Mouse (Mus musculus): ENCODE data around the gene Nebl. TPM values are rescaled to one million over a fixed set of nuclear protein-coding genes. Genes with fewer than 3 reads are reported as not detected.

The Nebl gene
- polyA plus RNA-seq, 1 experiment from 2014 or later = 9.4 TPM

DNA sequence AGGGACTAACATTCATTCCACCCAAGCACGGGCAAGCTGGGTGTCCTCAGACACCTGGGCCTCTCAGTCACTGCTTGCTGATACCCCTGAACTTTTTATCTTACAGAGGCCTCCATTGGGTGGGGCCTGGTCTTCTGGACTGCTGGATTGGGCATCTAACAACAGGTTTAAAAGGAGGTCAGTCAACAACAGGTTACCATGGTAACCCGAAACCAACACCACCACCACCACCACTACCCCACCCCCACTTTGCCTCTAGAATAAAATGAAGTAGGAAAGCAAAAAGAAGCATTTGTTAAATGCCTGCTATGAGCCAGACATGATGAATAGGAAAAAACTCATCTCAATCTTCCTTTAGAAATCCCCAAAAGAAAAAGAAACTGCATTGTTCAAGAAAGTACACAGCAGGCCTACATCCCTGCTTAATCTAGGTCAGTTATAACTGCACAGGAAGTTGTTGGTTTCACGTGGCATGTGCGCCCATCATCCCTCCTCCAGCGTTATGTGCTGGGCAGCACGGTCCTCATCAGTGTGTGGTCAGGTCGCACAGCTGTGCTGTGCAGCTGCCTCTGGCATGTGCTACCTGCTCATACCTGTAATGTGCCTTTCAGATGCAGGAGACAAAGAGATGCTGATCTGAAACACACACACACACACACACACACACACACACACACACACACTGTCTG, 28.6 kb downstream of the Nebl start:
- no peak overlapping the region for H3K4me2 ChIP-seq (ENCODE audit: low read depth, low read length)
- H3K9me3 ChIP-seq (ENCODE audit: control insufficient read depth, low read length) = no peaks in the 10 kb centered on the region
- no peak overlapping the region for H3K27ac ChIP-seq (replicated peaks; ENCODE audit: low read depth, low read length)
- H3K9ac ChIP-seq (ENCODE audit: low read depth, low read length) = no peak overlapping the region
- no peaks in the 10 kb centered on the region for H3K36me3 ChIP-seq (ENCODE audit: control insufficient read depth, insufficient read depth, low read length)
- WGBS = 61% methylated on average over 7 of the region's 7 CpGs
- ATAC-seq (ENCODE audit: low read depth) (no peak; the same call in 1 of the 2 replicates), DNase-seq (ENCODE audit: low spot score) (no peak)
- no peak overlapping the region for H3K4me3 ChIP-seq (ENCODE audit: low read depth, low read length)
- 0 out of 2 replicates have a peak, but pooled peaks cover 8% of the 10 kb centered on the region for H3K4me1 ChIP-seq (ENCODE audit: control insufficient read depth, insufficient read depth, low read length)
- no peaks in the 10 kb centered on the region for H3K27me3 ChIP-seq (replicated peaks; ENCODE audit: control insufficient read depth, insufficient read depth, low read length)

DNA sequence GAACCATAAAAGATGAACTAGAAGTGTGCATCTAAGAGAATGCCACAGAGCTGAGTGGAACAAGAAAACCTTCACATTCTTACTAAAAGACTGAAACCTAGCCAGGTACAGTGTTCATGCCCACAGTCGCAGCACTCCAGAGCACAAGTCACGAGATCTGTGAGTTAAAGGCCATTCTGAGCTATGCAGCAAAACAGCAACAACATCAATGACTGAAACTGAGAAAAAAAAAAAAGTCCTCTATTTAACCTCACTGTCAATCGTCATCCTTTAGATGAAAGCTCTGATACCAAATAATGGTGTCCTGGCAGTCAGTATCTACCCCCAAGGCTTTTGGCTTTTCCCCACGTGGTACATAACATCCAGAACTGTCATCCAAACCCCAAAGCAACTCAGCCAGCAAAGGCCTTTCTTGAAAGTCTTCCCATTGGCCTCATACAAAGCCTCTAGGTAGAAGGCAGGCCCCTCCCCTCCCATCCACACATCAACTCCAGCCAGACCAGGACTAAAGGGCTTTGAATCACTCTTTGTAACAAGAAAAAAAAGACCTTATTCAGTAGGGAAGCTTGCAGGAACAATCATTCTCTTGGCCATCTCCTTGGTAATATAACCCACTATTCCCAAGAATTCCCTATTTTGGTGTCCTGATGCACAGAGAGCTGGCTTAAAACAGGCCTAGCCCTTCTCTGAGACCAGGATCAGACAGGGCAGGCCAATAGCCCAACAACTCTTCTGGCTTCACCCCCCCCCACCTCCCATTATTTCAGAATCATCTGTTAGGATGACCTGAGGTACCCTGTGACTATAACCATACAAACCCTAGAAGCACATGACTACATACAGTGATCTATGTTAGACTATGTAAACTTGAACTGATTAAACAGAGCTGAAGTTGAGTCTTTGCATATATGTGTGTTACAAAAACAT, 32.8 kb downstream of the Nebl start:
- Histone ChIP-seq H3K4me1 (ENCODE audit: control insufficient read depth, insufficient read depth, low read length) (0 out of 2 replicates have a peak, but pooled peaks cover 3% of the 10 kb centered on the region), H3K4me3 (ENCODE audit: low read depth, low read length) (no peak overlapping the region), H3K9ac (ENCODE audit: low read depth, low read length) (no peak overlapping the region), H3K4me2 (ENCODE audit: low read depth, low read length) (no peak overlapping the region), H3K27ac (replicated peaks; ENCODE audit: low read depth, low read length) (no peak overlapping the region), H3K36me3 (ENCODE audit: control insufficient read depth, insufficient read depth, low read length) (no peaks in the 10 kb centered on the region), H3K27me3 (replicated peaks; ENCODE audit: control insufficient read depth, insufficient read depth, low read length) (no peaks in the 10 kb centered on the region), H3K9me3 (ENCODE audit: control insufficient read depth, low read length) (no peaks in the 10 kb centered on the region)
- WGBS = 40% methylated on average over 4 of the region's 4 CpGs
- DNase-seq (ENCODE audit: low spot score) (peak; percentile 34), ATAC-seq (ENCODE audit: low read depth) (peak; percentile 50; the same call in 1 of the 2 replicates)

- 0 out of 2 replicates have a peak, but pooled peaks cover 3% of the 10 kb centered on the region for H3K4me1 ChIP-seq (ENCODE audit: control insufficient read depth, insufficient read depth, low read length)
- no peaks in the 10 kb centered on the region for H3K9me3 ChIP-seq (ENCODE audit: control insufficient read depth, low read length)
- no peaks in the 10 kb centered on the region for H3K36me3 ChIP-seq (ENCODE audit: control insufficient read depth, insufficient read depth, low read length)
- no peak overlapping the region for H3K27ac ChIP-seq (replicated peaks; ENCODE audit: low read depth, low read length)
- H3K4me3 ChIP-seq (ENCODE audit: low read depth, low read length) = no peak overlapping the region
- no peaks in the 10 kb centered on the region for H3K27me3 ChIP-seq (replicated peaks; ENCODE audit: control insufficient read depth, insufficient read depth, low read length)
- DNase-seq (ENCODE audit: low spot score) (no peak), ATAC-seq (ENCODE audit: low read depth) (no peak)
- H3K9ac ChIP-seq (ENCODE audit: low read depth, low read length) = no peak overlapping the region
- WGBS = 72% methylated on average over 2 of the region's 2 CpGs
- no peak overlapping the region for H3K4me2 ChIP-seq (ENCODE audit: low read depth, low read length)
Measured at GRCm38 (mm10) chr2:17692926-17693325, 38.3 kb downstream of the Nebl start.

- Histone ChIP-seq H3K9me3 (ENCODE audit: control insufficient read depth, low read length) (no peaks in the 10 kb centered on the region), H3K27ac (replicated peaks; ENCODE audit: low read depth, low read length) (no peak overlapping the region), H3K36me3 (ENCODE audit: control insufficient read depth, insufficient read depth, low read length) (no peaks in the 10 kb centered on the region), H3K9ac (ENCODE audit: low read depth, low read length) (no peak overlapping the region), H3K4me2 (ENCODE audit: low read depth, low read length) (no peak overlapping the region), H3K4me1 (ENCODE audit: control insufficient read depth, insufficient read depth, low read length) (no peaks in the 10 kb centered on the region), H3K27me3 (replicated peaks; ENCODE audit: control insufficient read depth, insufficient read depth, low read length) (no peaks in the 10 kb centered on the region), H3K4me3 (ENCODE audit: low read depth, low read length) (no peak overlapping the region)
- ATAC-seq (ENCODE audit: low read depth) (no peak), DNase-seq (ENCODE audit: low spot score) (no peak)
- 68% methylated on average over 5 of the region's 5 CpGs for WGBS
Measured at GRCm38 (mm10) chr2:17690264-17690663, 41.0 kb downstream of the Nebl start.

- no peak for ATAC-seq (ENCODE audit: low read depth)
- H3K27ac ChIP-seq (replicated peaks; ENCODE audit: low read depth, low read length) = no peak overlapping the region
Measured at GRCm38 (mm10) chr2:17687141-17687540, 44.1 kb downstream of the Nebl start.

GRCm38 (mm10) chr2:17683326-17684040, 47.8 kb downstream of the Nebl start:
- Histone ChIP-seq H3K4me2 (ENCODE audit: low read depth, low read length) (no peak overlapping the region), H3K4me1 (ENCODE audit: control insufficient read depth, insufficient read depth, low read length) (peaks cover 5% of the 10 kb centered on the region; the same call in 1 of the 2 replicates), H3K9me3 (ENCODE audit: control insufficient read depth, low read length) (no peaks in the 10 kb centered on the region), H3K36me3 (ENCODE audit: control insufficient read depth, insufficient read depth, low read length) (no peaks in the 10 kb centered on the region), H3K27ac (replicated peaks; ENCODE audit: low read depth, low read length) (peak overlapping the region; percentile 30), H3K4me3 (ENCODE audit: low read depth, low read length) (no peak overlapping the region), H3K27me3 (replicated peaks; ENCODE audit: control insufficient read depth, insufficient read depth, low read length) (no peaks in the 10 kb centered on the region), H3K9ac (ENCODE audit: low read depth, low read length) (no peak overlapping the region)
- WGBS = 55% methylated on average over 4 of the region's 4 CpGs
- peak; percentile 66 for DNase-seq (ENCODE audit: low spot score)
- no peak for ATAC-seq (ENCODE audit: low read depth)

More at GRCm38 (mm10) chr2:17687141-17687540, 44.1 kb downstream of the Nebl start:
- H3K4me3 ChIP-seq (ENCODE audit: low read depth, low read length) = no peak overlapping the region
- no peaks in the 10 kb centered on the region for H3K9me3 ChIP-seq (ENCODE audit: control insufficient read depth, low read length)
- 58% methylated on average over 6 of the region's 6 CpGs for WGBS
- H3K9ac ChIP-seq (ENCODE audit: low read depth, low read length) = no peak overlapping the region
- no peak overlapping the region for H3K4me2 ChIP-seq (ENCODE audit: low read depth, low read length)
- no peak for DNase-seq (ENCODE audit: low spot score)
- no peaks in the 10 kb centered on the region for H3K27me3 ChIP-seq (replicated peaks; ENCODE audit: control insufficient read depth, insufficient read depth, low read length)
- no peaks in the 10 kb centered on the region for H3K36me3 ChIP-seq (ENCODE audit: control insufficient read depth, insufficient read depth, low read length)
- H3K4me1 ChIP-seq (ENCODE audit: control insufficient read depth, insufficient read depth, low read length) = peaks cover 5% of the 10 kb centered on the region; the same call in 1 of the 2 replicates

GRCm38 (mm10) chr2:17672156-17672555, 59.1 kb downstream of the Nebl start:
- no peak overlapping the region for H3K9ac ChIP-seq (ENCODE audit: low read depth, low read length)
- 88% methylated on average over 10 of the region's 10 CpGs for WGBS
- no peak overlapping the region for H3K4me3 ChIP-seq (ENCODE audit: low read depth, low read length)
- H3K4me2 ChIP-seq (ENCODE audit: low read depth, low read length) = no peak overlapping the region
- ATAC-seq (ENCODE audit: low read depth) (no peak), DNase-seq (ENCODE audit: low spot score) (no peak)
- no peaks in the 10 kb centered on the region for H3K9me3 ChIP-seq (ENCODE audit: control insufficient read depth, low read length)
- 0 out of 2 replicates have a peak, but pooled peaks cover 5% of the 10 kb centered on the region for H3K4me1 ChIP-seq (ENCODE audit: control insufficient read depth, insufficient read depth, low read length)
- no peak overlapping the region for H3K27ac ChIP-seq (replicated peaks; ENCODE audit: low read depth, low read length)
- H3K36me3 ChIP-seq (ENCODE audit: control insufficient read depth, insufficient read depth, low read length) = no peaks in the 10 kb centered on the region
- H3K27me3 ChIP-seq (replicated peaks; ENCODE audit: control insufficient read depth, insufficient read depth, low read length) = no peaks in the 10 kb centered on the region

GRCm38 (mm10) chr2:17671566-17671965, 59.7 kb downstream of the Nebl start:
- no peak overlapping the region for H3K27ac ChIP-seq (replicated peaks; ENCODE audit: low read depth, low read length)
- no peak overlapping the region for H3K4me3 ChIP-seq (ENCODE audit: low read depth, low read length)
- H3K27me3 ChIP-seq (replicated peaks; ENCODE audit: control insufficient read depth, insufficient read depth, low read length) = no peaks in the 10 kb centered on the region
- 83% methylated on average over 8 of the region's 8 CpGs for WGBS
- ATAC-seq (ENCODE audit: low read depth) (no peak), DNase-seq (ENCODE audit: low spot score) (no peak)
- no peaks in the 10 kb centered on the region for H3K9me3 ChIP-seq (ENCODE audit: control insufficient read depth, low read length)
- 0 out of 2 replicates have a peak, but pooled peaks cover 5% of the 10 kb centered on the region for H3K4me1 ChIP-seq (ENCODE audit: control insufficient read depth, insufficient read depth, low read length)
- no peak overlapping the region for H3K4me2 ChIP-seq (ENCODE audit: low read depth, low read length)
- no peak overlapping the region for H3K9ac ChIP-seq (ENCODE audit: low read depth, low read length)
- no peaks in the 10 kb centered on the region for H3K36me3 ChIP-seq (ENCODE audit: control insufficient read depth, insufficient read depth, low read length)
